Mouse (Mus musculus) embryonic fibroblast, embryonic 13.5 days (primary cell): ENCODE measurements around the gene Cdh8.
"Not testable (repeated sequence)": the region's sequence is repeated elsewhere in the genome, so short reads cannot be mapped to it uniquely, and the experiment has no call there.

Experiments used
- CTCF ChIP-seq: IDR thresholded peaks from 2 replicates; pipeline ENCODE4 v1.5.1; 2011; ENCODE audit warnings: mild to moderate bottlenecking, control low read depth, low read length, moderate library complexity, borderline replicate concordance; ENCODE audit not compliant: insufficient read depth
- POLR2A ChIP-seq: IDR thresholded peaks from 2 replicates; pipeline ENCODE4 v1.6.1; 2011; ENCODE audit warnings: low read depth, mild to moderate bottlenecking, control low read depth, low read length, moderate library complexity

DNA sequence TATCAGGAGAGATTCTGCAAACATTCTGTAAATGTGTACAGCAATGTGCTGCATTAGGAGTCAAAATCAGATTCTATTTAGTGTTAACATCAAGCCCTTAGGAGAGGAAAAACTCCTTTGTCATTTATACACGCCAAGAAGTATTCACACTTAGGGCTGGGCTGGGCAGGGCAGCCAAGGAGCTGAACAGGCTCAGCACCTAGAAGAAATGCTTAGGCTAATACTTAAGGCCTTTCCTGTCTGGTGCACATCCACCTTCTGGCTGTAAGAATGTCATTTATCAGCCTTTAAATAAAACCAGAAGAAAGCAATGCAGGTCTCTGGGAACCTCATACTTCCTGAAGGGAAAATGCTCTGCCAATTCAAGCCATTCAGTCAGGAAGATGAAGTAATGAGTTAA lies 271.5 kb downstream of the Cdh8 start:
- not testable (repeated sequence) for TF ChIP-seq CTCF, POLR2A
